Mouse (Mus musculus) cerebellum, adult (tissue): ENCODE results near the gene Lmo2.

Experiments
- ATAC-seq: cut with Nextera tagmentation; 2 replicates; pipeline ENCODE4 v1.9.2; 2017; ENCODE audit warnings: mild to moderate bottlenecking, moderate library complexity, mixed read lengths; ENCODE audit not compliant: insufficient number of reproducible peaks, low FRiP score, low TSS enrichment

Gene Lmo2

GRCm38 (mm10) chr2:104029074-104029473 is 71.3 kb downstream of the Lmo2 start:
- ATAC-seq, result no peak

GRCm38 (mm10) chr2:104030381-104030780 is 72.6 kb downstream of the Lmo2 start:
- ATAC-seq, result no peak
